Mouse (Mus musculus): Measurements from ENCODE around the gene Cd63. TPM values are rescaled to one million over a fixed set of nuclear protein-coding genes. Genes with fewer than 3 reads are reported as not detected.

Gene Cd63
- 49.2 and 134 TPM in 2 replicates for polyA plus RNA-seq (2011; ENCODE audit: insufficient read depth, insufficient read length, low replicate concordance, missing spikeins)

DNA sequence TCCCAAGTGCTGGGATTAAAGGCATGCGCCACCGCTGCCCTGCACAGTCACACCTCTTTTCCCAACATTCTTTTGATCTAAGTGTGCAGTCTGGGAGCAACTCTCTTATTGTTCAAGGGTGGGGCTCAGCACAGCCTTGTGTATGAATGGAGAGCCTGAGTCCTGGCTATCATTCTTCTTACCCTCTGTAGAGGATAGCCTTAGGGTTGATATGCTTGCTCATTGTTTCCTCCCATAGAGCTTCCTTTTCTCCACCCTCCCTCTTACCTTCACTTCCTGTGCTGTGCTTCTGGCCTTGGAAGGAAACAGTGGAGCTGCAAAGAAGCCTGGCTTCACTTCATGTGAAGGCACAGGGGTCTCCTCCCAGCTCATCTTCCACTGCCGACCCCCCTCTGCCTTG, at the start of gene Cd63:
TSS of gene Cd63 (plus strand) at position 292 of the 400 bp plus-strand sequence.
- H3K4me1 ChIP-seq (ENCODE audit: control insufficient read depth, insufficient read depth, low read length): peaks cover 3% of the 10 kb centered on the region
- H3K4me3 ChIP-seq (replicated peaks; ENCODE audit: control insufficient read depth, low read depth, low read length): peak within 1 kb of the TSS; percentile 61
- no peak for TF ChIP-seq POLR2A (IDR thresholded peaks at IDR 0.05; ENCODE audit: borderline replicate concordance, control insufficient read depth, low read depth, low read length)
- TF ChIP-seq CTCF (IDR thresholded peaks at IDR 0.05; ENCODE audit: control insufficient read depth, insufficient read depth, low read length): no peak
- 68% methylated on average over 3 of the region's 3 CpGs for WGBS
- H3K27ac ChIP-seq (ENCODE audit: control insufficient read depth, insufficient read depth, low read depth, low read length, poor library complexity): peak within 1 kb of the TSS; percentile 77

- no peak for TF ChIP-seq CTCF (IDR thresholded peaks at IDR 0.05; ENCODE audit: control insufficient read depth, insufficient read depth, low read length)
- TF ChIP-seq POLR2A (IDR thresholded peaks at IDR 0.05; ENCODE audit: borderline replicate concordance, control insufficient read depth, low read depth, low read length): no peak
- Histone ChIP-seq H3K4me1 (ENCODE audit: control insufficient read depth, insufficient read depth, low read length) (no peaks in the 10 kb centered on the region), H3K4me3 (replicated peaks; ENCODE audit: control insufficient read depth, low read depth, low read length) (no peak overlapping the region), H3K27ac (ENCODE audit: control insufficient read depth, insufficient read depth, low read depth, low read length, poor library complexity) (no peak overlapping the region)
Measured at GRCm38 (mm10) chr10:128861176-128861575, 39.6 kb upstream of the Cd63 start.

GRCm38 (mm10) chr10:128866042-128866441, 34.7 kb upstream of the Cd63 start:
- no peak for TF ChIP-seq CTCF (IDR thresholded peaks at IDR 0.05; ENCODE audit: control insufficient read depth, insufficient read depth, low read length)
- TF ChIP-seq POLR2A (IDR thresholded peaks at IDR 0.05; ENCODE audit: borderline replicate concordance, control insufficient read depth, low read depth, low read length): no peak
- Histone ChIP-seq H3K27ac (ENCODE audit: control insufficient read depth, insufficient read depth, low read depth, low read length, poor library complexity) (no peak overlapping the region), H3K4me1 (ENCODE audit: control insufficient read depth, insufficient read depth, low read length) (no peaks in the 10 kb centered on the region), H3K4me3 (replicated peaks; ENCODE audit: control insufficient read depth, low read depth, low read length) (no peak overlapping the region)
- 70% methylated on average over 3 of the region's 3 CpGs for WGBS

- WGBS: 91% methylated on average over 1 of the region's 1 CpGs
Measured at GRCm38 (mm10) chr10:128866518-128866917, 34.3 kb upstream of the Cd63 start.

DNA sequence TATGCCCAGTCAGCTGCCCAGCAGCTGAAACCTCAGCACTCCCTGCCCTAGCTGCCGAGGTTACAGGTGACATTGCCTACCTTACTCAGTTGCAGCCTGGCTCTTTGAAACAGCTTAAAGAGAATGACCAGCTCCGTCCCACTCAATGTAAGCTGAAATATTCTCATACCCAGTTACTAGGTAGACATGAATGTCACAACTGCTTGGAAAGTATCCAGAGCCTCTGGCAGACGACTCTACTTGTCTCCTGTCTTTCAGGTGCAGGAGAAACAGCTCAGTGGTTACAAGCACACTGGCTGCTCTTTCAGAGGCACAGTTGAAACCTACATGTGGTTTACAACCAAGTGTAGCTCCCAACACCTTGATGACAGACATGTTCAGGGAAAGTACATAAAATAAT, 30.4 kb upstream of the Cd63 start:
- no peak overlapping the region for H3K27ac ChIP-seq (ENCODE audit: control insufficient read depth, insufficient read depth, low read depth, low read length, poor library complexity)
- TF ChIP-seq CTCF (IDR thresholded peaks at IDR 0.05; ENCODE audit: control insufficient read depth, insufficient read depth, low read length): no peak
- TF ChIP-seq POLR2A (IDR thresholded peaks at IDR 0.05; ENCODE audit: borderline replicate concordance, control insufficient read depth, low read depth, low read length): no peak
- H3K4me3 ChIP-seq (replicated peaks; ENCODE audit: control insufficient read depth, low read depth, low read length): no peak overlapping the region
- no peaks in the 10 kb centered on the region for H3K4me1 ChIP-seq (ENCODE audit: control insufficient read depth, insufficient read depth, low read length)
- 72% methylated on average over 3 of the region's 3 CpGs for WGBS

More at GRCm38 (mm10) chr10:128866518-128866917, 34.3 kb upstream of the Cd63 start:
- Histone ChIP-seq H3K4me3 (replicated peaks; ENCODE audit: control insufficient read depth, low read depth, low read length) (no peak overlapping the region), H3K4me1 (ENCODE audit: control insufficient read depth, insufficient read depth, low read length) (no peaks in the 10 kb centered on the region), H3K27ac (ENCODE audit: control insufficient read depth, insufficient read depth, low read depth, low read length, poor library complexity) (no peak overlapping the region)
- TF ChIP-seq POLR2A (IDR thresholded peaks at IDR 0.05; ENCODE audit: borderline replicate concordance, control insufficient read depth, low read depth, low read length) (no peak), CTCF (IDR thresholded peaks at IDR 0.05; ENCODE audit: control insufficient read depth, insufficient read depth, low read length) (no peak)

DNA sequence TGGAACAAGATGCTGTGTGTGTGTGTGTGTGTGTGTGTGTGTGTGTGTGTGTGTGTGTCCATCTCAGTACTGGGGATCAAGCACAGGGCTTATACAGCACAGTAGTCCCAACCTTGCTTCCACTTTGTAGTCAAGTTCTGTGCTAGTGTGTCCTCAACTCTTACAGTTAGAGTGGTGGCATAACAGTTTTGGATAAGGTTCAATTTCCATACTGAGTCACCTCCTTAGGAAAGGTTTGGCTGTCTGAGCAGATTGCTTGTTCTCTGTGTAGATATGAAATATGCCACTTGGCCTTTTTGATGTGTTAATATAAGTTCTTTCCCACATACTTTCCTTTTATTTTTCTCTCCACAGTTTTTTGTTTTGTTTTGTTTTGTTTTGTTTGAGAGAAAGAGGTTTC, 22.5 kb upstream of the Cd63 start:
- Histone ChIP-seq H3K4me3 (replicated peaks; ENCODE audit: control insufficient read depth, low read depth, low read length) (no peak overlapping the region), H3K4me1 (ENCODE audit: control insufficient read depth, insufficient read depth, low read length) (no peaks in the 10 kb centered on the region), H3K27ac (ENCODE audit: control insufficient read depth, insufficient read depth, low read depth, low read length, poor library complexity) (no peak overlapping the region)
- no peak for TF ChIP-seq CTCF (IDR thresholded peaks at IDR 0.05; ENCODE audit: control insufficient read depth, insufficient read depth, low read length)
- no peak for TF ChIP-seq POLR2A (IDR thresholded peaks at IDR 0.05; ENCODE audit: borderline replicate concordance, control insufficient read depth, low read depth, low read length)

- Histone ChIP-seq H3K27ac (ENCODE audit: control insufficient read depth, insufficient read depth, low read depth, low read length, poor library complexity) (no peak overlapping the region), H3K4me1 (ENCODE audit: control insufficient read depth, insufficient read depth, low read length) (no peaks in the 10 kb centered on the region), H3K4me3 (replicated peaks; ENCODE audit: control insufficient read depth, low read depth, low read length) (no peak overlapping the region)
- TF ChIP-seq CTCF (IDR thresholded peaks at IDR 0.05; ENCODE audit: control insufficient read depth, insufficient read depth, low read length) (no peak), POLR2A (IDR thresholded peaks at IDR 0.05; ENCODE audit: borderline replicate concordance, control insufficient read depth, low read depth, low read length) (no peak)
- 83% methylated on average over 2 of the region's 2 CpGs for WGBS
Measured at GRCm38 (mm10) chr10:128878811-128879210, 22.0 kb upstream of the Cd63 start.

DNA sequence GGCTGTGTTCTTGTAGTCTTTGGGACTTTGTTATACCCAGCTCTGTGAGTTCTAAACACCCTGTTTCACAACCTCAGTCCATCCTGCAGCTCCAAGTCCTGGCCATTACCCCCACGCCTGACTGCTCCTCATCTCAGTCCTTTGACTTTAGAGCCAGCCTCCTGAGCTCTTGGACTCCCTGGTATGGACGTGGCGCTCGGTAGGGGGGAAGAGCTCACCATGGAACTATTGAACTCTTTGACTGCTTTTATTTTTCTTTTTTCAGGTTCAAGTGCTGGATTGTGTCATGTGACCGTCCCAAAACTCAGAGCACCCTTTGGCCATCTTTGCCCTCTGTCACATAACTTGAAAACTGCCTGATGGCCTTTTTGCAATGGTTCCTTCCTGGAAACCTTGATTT, 18.7 kb upstream of the Cd63 start:
- TF ChIP-seq CTCF (IDR thresholded peaks at IDR 0.05; ENCODE audit: control insufficient read depth, insufficient read depth, low read length) (no peak), POLR2A (IDR thresholded peaks at IDR 0.05; ENCODE audit: borderline replicate concordance, control insufficient read depth, low read depth, low read length) (no peak)
- Histone ChIP-seq H3K4me1 (ENCODE audit: control insufficient read depth, insufficient read depth, low read length) (no peaks in the 10 kb centered on the region), H3K27ac (ENCODE audit: control insufficient read depth, insufficient read depth, low read depth, low read length, poor library complexity) (no peak overlapping the region), H3K4me3 (replicated peaks; ENCODE audit: control insufficient read depth, low read depth, low read length) (no peak overlapping the region)
- WGBS: 87% methylated on average over 5 of the region's 5 CpGs

Data from bone marrow, adult 2 months (tissue).